ENCODE assay signal across 20 mouse cellular contexts in genomic region chr19:17294136-17294535, GRCm38 (mm10).
DNase-seq lines count a peak whose midpoint lies in the region; ATAC-seq lines count a peak whose summit lies in the region.
"Had no signal": no experiment of that assay in that cellular context is flagged by ENCODE, and none has a peak within 500 bp of the region (broad histone marks: within the 10 kb centered on the region; RNA-seq: fewer than 3 reads in every experiment).

No protein-coding gene starts in this region.

- H3K36me3 ChIP-seq in heart, embryonic 12.5 days = no peaks in the 10 kb centered on the region
- no peaks in the 10 kb centered on the region for H3K36me3 ChIP-seq in kidney, embryonic 14.5 days (ENCODE audit: control insufficient read depth, insufficient read depth, low read length)
- H3K36me3 ChIP-seq: embryonic facial prominence, embryonic 12.5 days; forebrain, embryonic 12.5 days; heart, embryonic 15.5 days; hindbrain, embryonic 13.5 days had no signal

- no peaks in the 10 kb centered on the region for H3K9me3 ChIP-seq in heart, embryonic 12.5 days (replicated peaks)
- no peaks in the 10 kb centered on the region for H3K9me3 ChIP-seq in kidney, embryonic 14.5 days (ENCODE audit: control insufficient read depth, low read length)
- H3K9me3 ChIP-seq: embryonic facial prominence, embryonic 12.5 days; forebrain, embryonic 12.5 days; heart, embryonic 15.5 days; hindbrain, embryonic 13.5 days had no signal

- H3K27me3 ChIP-seq in heart, embryonic 12.5 days (replicated peaks) = no peaks in the 10 kb centered on the region
- H3K27me3 ChIP-seq in kidney, embryonic 14.5 days (ENCODE audit: control insufficient read depth, insufficient read depth, low read length) = no peaks in the 10 kb centered on the region
- H3K27me3 ChIP-seq: CH12.LX; embryonic facial prominence, embryonic 12.5 days; forebrain, embryonic 12.5 days; heart, embryonic 15.5 days; hindbrain, embryonic 13.5 days; Patski had no signal

- no peak for ATAC-seq in heart, embryonic 12.5 days (ENCODE audit: insufficient number of reproducible peaks, low FRiP score)
- ATAC-seq in kidney, embryonic 14.5 days (ENCODE audit: low FRiP score, low TSS enrichment) = no peak
- no peak for ATAC-seq in activated CD4-positive, CD25-positive, alpha-beta regulatory T cell, adult 4 months
- ATAC-seq: forebrain, embryonic 16.5 days; hindbrain, postnatal 0 days; Patski had no signal

- DNase-seq in heart, adult 18-20 months = peak; percentile 18 to 39
- DNase-seq in kidney, adult 18-20 months = peak; percentile 32
- peak; percentile 30 for DNase-seq in kidney, postnatal 10 days
- DNase-seq in kidney, postnatal 4 days = peak; percentile 4 to 7
- DNase-seq: adrenal gland, adult 2 months; adrenal gland, postnatal 36 days; cerebellum, adult 2 months; cerebellum, postnatal 25 days; gastrocnemius, postnatal 10 days had no signal

- no peak overlapping the region for H3K9ac ChIP-seq in heart, embryonic 12.5 days
- no peak overlapping the region for H3K9ac ChIP-seq in kidney, embryonic 14.5 days (ENCODE audit: low read depth, low read length)
- H3K9ac ChIP-seq: embryonic facial prominence, embryonic 12.5 days; forebrain, embryonic 12.5 days; heart, embryonic 15.5 days; hindbrain, embryonic 13.5 days had no signal

- H3K4me1 ChIP-seq in heart, embryonic 12.5 days (replicated peaks) = peaks cover 13% of the 10 kb centered on the region
- no peaks in the 10 kb centered on the region for H3K4me1 ChIP-seq in kidney, embryonic 14.5 days (ENCODE audit: control insufficient read depth, insufficient read depth, low read length)
- H3K4me1 ChIP-seq: embryonic facial prominence, embryonic 12.5 days; forebrain, embryonic 12.5 days; hindbrain, embryonic 13.5 days had no signal

- no peak overlapping the region for H3K27ac ChIP-seq in heart, embryonic 12.5 days (ENCODE audit: poor library complexity, severe bottlenecking)
- H3K27ac ChIP-seq in kidney, embryonic 14.5 days (ENCODE audit: low read depth, low read length) = no peak overlapping the region
- H3K27ac ChIP-seq: embryonic facial prominence, embryonic 12.5 days; forebrain, embryonic 12.5 days; heart, embryonic 15.5 days; hindbrain, embryonic 13.5 days; hindbrain, postnatal 0 days had no signal

- H3K4me2 ChIP-seq in heart, embryonic 12.5 days = no peak overlapping the region
- H3K4me2 ChIP-seq in kidney, embryonic 14.5 days (replicated peaks; ENCODE audit: low read depth, low read length) = no peak overlapping the region
- H3K4me2 ChIP-seq: embryonic facial prominence, embryonic 12.5 days; forebrain, embryonic 12.5 days; heart, embryonic 15.5 days; hindbrain, embryonic 13.5 days had no signal

- 80% methylated on average over 5 of the region's 5 CpGs for WGBS in heart, embryonic 12.5 days
- WGBS in kidney, embryonic 14.5 days = 87% methylated on average over 5 of the region's 5 CpGs

- no peak overlapping the region for H3K4me3 ChIP-seq in heart, embryonic 12.5 days
- no peak overlapping the region for H3K4me3 ChIP-seq in kidney, embryonic 14.5 days (ENCODE audit: low read length)
- H3K4me3 ChIP-seq: embryonic facial prominence, embryonic 12.5 days; forebrain, embryonic 12.5 days; heart, embryonic 15.5 days; hindbrain, embryonic 13.5 days had no signal
